Mouse (Mus musculus) layer of hippocampus, adult 11-12 months (tissue): Measurements from ENCODE around the gene Jsrp1.
A peak's percentile ranks its signal among the peaks of the same experiment; 100 is the strongest.
"Not testable (repeated sequence)": the region's sequence is repeated elsewhere in the genome, so short reads cannot be mapped to it uniquely, and the experiment has no call there.

Source experiments
- DNase-seq: peaks from one replicate; pipeline ENCODE4 v3.0.0; 2022; ENCODE audit warnings: low spot score

The Jsrp1 gene

DNA sequence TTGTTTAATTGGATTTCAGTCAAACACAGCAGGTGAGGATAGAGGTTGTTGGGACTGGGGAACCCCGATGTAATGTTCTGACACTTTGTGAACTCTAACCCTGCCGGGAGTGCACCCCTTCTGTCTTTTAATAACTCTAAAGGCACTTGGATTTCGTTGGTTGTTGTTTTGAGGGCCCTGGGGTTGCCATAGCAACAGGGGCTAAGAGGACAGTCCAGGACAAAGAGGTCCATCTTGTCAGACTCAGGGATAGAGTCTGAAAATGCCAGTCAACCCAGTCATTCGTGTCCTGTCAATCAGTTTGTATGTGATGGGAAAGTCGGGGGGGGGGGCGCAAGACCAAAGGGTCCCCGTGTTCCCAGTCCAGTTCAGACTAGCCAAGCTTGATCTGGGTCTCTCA lies 19.5 kb upstream of the Jsrp1 start:
- DNase-seq: no peak

DNA sequence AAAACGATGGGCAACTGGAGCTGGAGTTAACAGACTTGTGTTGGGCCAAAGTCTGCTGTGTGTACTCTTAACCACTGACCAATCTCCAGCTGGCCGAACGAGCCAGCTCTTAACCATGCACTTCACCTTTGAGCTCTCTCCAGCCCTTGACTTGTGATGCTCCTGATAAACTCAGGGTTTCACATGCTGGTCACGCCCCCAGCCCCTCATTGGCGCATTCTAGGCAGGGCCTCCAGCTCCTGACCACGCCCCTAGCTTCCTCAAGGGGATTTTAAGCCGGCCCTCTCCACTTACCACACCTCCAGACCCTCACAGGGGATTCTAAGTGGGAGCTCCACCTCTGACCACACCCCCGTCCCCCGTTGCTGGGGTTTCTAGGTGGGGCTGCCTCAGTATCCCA lies 17.8 kb upstream of the Jsrp1 start:
- DNase-seq: no peak

DNA sequence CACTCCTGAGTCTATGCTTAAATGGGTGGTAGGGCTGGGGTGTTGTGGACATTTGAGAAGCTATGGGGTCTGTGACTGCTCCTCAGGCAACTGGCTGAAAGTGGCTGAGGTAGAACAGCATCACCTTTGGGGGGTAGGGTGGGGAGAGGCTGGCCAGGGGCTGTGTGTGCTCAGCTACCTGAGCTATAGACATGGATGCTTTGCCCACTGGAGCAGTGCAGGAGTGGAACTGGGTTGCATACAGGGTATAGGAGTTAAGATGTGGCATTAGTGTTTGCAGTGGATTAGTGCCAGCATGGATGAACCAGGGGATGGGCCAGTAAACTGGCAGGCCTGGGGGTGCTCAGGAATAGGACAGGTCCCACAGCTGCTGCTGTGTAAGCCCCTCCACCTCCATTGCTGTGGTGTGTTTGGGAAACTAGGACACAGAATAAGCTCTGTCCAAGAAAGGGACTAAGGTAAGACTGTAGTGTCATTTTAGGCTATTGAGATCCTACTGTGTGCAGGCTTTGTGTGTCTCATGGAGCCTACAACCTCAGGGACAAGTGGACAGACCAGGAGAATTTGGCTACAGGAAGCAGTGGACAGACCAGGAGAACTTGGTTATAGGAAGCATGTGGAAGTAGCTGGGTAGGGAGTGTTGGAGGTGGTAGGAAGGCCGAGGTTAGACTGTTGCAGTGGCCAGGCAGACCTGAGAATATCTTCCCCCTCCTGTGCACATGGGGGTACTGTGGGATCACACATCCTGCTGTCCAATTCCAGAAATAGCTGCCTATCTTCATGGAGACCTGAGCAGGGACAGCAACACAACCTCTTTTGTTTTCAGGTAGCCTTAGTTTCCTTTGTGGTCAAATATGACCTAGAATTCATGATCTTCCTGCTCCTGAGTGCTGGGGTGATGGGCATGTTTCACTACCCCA lies 16.3 kb upstream of the Jsrp1 start:
- DNase-seq: no peak

DNA sequence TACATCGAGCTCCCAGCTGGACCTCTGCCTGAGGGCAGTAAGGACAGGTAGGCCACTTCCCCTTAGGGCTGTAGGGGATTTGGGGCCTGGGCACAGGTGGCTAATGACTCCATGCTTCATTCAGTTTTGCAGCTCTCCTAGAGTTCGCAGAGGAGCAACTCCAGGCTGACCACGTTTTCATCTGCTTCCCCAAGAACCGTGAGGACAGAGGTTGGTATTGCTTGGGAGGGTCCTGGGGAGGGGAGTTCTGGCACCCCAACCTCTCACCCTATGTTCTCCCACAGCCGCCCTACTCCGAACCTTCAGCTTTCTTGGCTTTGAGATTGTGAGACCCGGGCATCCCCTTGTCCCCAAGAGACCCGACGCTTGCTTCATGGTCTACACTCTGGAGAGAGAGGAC lies 15.3 kb upstream of the Jsrp1 start:
- not testable (repeated sequence) for DNase-seq

DNA sequence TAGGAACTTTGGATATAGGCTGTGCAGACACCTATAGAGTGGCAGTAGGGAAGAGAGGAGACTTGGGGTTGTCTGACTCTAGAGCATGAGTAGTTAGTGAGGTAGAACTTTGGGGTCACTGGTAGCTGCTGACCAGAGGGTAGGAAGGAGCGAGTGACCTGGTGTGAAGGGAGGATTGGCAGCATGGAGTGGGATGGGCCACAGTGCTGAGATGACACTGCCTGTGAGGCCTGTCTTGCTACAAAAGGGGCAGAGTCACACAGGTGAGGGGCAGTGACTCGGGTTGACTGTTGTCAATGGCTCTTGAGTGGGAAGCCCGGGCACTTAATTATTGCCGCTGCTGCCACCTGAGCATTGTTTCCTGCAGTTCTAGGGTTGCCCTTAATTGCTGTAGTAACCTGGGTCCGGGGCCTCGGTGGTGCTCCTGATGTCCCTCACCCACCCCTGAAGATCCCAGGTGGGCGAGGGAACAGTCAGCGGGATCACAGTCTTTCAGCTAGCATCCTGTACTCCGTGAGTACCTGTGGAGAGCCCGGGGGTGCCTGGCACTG lies 14.6 kb upstream of the Jsrp1 start:
- no peak for DNase-seq

DNA sequence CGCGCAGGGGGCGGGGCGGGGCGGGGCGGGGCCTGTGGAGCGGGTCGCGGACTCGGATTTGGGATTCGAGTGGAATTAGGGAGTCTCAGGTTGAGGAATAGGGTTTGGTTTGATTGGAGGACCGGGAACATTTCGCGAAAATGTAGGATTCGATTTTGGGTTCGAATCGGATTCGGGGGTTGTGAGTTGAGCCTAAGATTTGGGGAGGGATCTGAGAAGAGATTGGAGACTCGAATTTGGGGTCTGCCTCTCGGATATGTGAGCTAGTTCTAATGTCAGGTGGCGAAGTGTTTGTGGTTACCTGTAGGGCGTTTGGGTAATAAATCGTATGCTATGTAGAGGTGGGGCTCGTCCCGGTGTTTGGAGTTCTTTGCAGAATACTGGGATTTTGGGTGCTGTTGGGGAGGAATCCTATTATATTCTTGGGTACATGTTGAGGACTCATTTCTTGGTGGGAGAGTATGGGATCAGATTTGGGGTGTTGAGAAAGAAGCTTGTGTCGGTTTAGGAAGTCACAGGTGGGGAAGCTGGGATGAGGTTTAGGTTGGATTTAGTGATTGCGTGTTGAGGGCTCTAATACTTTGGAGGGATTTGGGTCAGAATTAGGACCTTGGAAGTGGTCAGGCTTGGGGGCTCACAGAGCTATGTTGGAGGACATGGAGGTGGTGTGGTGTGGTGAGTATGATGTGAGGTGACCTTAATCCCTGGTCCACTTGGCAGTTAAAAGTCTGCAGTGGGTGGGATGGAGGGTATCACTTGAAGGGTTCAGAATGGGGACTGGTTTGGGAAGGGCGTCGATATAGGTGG lies 14.0 kb upstream of the Jsrp1 start:
- no peak for DNase-seq

DNA sequence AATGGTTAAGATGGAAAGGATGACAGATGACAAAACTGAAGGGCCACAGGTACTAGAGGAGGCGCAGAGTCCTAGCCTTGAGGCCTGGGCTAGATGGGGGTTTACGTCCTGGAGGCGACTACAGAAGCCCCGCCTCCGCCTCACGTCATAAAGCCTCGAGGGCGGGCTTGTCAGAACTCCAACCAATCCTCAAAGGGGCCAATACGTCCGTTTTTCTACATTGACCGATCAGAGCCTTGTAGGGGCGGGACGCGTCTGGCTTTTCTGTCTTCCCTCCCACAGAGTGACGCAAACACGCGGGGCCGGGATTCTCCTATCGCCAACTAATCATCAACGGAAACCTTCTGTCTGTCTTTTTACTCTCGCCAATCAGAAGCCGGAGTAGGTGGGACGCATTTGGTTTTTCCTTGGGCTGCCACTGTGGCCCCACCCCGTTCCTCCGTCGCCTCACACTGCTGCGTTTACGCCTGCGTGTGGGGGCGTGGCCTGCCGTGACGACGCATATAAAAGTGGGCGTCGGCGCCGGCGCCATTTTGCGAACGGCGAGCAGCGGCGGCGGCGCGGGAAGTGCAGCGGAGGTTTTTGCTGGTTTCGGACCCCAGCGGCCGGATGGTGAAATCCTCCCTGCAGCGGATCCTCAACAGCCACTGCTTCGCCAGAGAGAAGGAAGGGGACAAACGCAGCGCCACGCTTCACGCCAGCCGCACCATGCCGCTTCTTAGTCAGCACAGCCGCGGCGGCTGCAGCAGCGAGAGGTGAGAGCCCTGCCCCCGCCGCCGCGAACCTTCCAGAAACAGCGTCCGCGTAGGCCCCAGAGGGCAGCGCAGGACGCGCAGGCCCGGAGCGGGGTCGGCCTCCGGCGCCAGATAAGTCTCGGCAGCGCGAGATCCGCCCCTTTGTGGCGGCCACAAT lies 13.1 kb upstream of the Jsrp1 start, which contains the start of gene Oaz1:
Oaz1 (plus strand) TSS at position 506 of the 912 bp plus-strand sequence.
- DNase-seq: peak; percentile 100

DNA sequence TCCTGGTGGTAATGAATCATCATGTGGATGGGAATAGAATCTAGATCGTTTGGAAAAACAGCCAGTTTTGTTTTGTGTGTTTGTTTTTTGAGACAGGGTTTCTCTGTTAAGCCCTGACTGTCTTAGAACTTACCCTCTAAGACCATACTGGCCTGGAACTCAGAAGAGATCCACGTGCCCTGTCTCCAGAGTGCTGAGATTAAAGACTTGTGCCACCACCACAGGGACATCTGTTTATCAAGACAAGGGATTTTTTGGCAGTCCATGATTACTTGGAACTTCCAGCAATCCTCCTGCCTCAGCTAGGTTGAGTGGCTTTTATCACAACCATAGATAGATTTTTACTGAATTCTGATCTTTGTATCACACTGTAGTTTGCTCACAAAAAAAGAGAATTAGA lies 11.5 kb upstream of the Jsrp1 start:
- DNase-seq: no peak

DNA sequence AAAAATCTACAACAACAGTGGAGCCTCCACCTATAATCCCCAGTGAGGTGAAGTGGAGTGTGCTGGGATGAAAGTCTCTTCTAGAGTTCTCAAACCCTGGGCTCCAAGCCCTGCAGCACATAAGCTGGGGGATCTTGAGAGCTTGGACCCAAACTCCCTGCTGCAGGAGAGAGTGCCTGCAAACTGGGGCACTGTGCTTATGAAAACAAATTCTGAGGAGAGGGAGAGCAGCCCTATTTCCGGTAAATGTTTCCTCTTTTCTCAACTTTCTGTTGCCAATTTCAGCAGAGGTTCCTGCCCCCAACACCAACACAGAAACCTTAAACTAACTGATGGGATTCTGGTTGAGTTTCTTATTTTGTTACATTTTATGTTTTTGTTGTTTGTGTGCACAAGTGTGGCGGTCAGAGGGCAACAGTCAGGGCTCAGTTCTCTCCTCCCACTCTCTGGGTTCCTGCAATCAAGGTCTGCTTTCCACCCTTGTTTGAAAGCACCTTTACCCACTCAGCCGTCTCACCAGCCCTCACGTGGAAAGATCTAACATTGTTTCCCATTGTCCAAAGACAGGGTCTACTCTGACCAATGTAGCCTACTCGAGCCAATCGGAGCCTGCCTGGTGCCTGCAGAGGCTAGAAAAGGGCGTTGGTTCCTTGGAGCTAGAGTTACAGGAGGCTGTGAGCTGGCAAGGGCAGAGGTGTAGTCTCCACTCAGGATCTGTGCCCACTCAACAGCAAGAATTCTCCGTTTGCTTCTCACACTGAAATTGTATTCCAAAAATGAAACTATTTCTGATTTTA lies 10.7 kb upstream of the Jsrp1 start:
- DNase-seq: no peak

DNA sequence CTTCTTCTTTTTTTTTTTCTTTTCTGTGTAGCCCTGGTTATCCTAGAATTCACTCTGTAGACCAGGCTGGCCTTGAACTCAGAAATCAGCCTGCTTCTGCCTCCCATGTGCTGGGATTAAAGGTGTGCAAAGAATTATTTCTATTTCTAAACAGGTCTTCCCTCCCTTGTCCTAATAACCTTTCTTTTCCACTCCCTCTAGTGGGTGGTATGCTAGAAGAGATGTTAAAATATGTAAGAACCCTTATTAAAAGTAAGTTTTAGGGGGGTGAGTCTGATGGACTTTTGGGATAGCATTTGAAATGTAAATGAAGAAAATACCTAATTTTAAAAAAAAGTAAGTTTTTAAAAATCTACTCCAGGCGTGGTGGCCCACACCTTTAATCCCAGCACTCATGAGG lies 10.0 kb upstream of the Jsrp1 start:
- no peak for DNase-seq

DNA sequence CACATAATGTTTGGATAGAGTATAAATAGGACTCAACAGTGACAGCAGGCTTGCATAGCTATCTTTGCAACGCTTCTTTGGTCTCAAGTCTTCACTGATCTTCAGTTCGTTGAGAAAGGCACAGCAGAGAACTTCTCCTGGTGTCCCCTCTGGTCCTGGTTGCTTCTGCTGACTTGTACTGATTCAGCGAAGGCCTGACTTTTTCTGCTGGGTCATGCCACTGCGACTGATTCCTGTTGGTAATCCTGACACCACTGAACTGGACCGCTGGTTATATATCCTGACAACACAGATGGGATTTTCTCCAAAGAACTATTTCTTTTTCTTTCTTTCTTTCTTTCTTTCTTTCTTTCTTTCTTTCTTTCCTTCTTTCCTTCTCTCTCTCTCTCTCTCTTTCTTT lies 9.2 kb upstream of the Jsrp1 start:
- DNase-seq: no peak

DNA sequence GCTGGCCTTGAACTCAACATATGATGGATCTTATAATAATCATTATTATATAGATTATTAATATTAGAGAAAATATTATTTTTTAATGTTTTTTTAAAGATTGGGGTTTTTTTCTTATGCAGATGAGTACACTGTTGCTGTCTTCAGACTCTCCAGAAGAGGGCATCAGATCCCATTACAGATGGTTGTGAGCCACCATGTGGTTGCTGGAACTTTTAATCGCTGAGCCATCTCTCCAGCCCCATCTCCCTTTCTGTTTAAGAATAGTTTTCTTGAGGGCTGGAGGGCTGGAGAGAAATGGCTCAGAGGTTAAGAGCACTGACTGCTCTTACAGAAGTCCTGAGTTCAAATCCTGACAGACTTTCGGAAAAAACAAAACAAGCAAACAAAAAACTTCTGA lies 8.7 kb upstream of the Jsrp1 start:
- no peak for DNase-seq

DNA sequence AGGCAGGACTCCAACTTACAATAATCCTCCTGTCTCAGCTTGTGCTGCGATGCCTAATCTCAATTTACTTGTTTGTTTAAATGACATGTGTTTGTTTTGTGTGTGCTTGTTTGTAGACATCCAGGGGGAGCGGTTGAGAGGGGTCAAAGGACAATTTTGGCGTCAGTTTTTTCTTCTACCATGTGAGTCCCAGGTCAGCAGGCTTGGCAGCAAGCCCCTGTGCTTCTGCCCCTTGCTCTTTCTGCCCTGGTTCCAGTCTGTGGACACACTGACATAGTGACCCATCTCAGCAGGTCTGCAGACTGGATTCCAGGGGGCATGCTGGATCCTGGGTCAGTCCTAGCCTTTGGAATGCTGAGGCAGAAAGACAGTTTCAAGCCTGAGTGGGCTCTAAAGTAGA lies 6.1 kb upstream of the Jsrp1 start:
- no peak for DNase-seq

DNA sequence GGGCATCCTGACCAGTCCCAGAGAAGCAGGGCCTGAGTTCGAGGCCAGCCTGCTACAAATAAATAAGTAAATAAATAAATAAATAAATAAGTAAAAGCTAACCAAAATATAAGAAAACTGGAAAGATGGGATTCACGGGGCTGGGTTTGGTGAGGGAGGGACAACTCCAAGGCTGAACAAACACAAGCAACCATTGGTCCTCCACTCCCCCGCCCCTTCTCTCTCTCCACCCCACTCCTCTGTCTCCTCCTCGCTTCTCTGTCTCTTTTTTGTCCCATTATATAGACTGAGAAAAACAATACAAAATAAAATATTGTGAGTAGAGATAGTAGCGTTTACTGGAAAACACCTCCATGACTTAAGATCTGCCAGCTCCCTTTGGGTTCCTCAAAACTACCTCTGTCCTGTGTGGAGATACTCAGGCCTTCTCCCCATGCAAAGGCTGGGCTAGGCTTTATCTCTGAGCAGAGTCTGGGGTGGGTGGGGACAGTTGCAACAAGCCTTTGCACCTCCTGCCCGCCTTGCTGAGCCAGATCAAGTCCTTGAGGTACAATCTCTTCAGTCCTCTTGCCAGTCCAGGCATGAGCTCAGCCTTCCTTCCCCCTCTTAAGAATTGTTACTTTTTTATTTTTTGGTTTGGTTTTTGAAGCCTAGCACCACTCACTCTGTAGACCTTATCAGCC lies 5.4 kb upstream of the Jsrp1 start:
- DNase-seq: no peak

DNA sequence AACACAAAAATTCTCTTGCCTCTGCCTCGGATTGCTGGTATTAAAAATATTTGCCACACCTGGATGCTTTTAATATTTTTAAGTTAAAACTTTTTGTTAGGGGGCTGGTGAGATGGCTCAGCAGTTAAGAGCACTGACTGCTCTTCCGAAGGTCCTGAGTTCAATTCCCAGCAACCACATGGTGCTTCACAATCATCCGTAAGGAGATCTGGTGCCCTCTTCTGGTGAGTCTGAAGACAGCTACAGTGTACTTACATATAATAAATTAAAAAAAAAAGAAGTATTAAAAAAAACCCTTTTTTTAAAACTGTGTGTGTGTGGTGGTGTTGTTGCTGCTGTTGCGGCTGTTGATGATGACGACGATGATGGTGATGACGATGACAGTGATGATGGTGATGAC lies 4.7 kb upstream of the Jsrp1 start:
- DNase-seq: not testable (repeated sequence)

DNA sequence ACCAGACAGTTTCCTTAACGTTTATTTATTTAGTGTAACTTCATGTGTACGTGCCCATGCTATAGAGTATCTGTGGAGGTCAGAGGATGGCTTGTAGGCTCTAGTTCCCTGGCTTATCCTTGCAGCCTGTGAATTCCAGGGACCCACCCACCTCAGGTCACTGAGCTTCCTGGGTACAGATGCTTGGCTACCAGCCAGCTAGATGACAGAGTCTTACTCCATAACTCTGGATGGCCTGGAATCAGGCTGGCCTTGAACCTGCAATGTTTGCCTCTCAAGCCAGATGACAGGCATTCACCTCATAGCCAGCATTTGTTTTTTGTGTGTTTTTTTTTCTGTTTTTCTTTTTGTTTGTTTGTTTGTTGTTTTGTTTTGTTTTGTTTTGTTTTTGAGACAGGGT lies 3.9 kb upstream of the Jsrp1 start:
- DNase-seq: no peak

DNA sequence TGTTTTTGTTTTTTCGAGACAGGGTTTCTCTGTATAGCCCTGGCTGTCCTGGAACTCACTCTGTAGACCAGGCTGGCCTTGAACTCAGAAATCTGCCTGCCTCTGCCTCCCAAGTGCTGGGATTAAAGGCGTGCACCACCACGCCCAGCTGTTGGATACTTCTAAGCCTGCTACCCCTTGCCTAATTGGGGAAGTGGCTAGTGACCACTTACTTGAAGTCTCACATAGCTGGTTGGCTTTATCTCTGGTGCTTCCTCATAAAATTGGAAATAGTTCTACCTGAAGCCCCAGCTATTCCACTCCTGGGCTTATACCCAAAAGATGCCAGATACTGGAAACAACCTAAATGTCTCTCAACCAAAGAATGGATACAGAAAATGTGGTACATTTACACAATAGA lies 3.0 kb upstream of the Jsrp1 start:
- not testable (repeated sequence) for DNase-seq

DNA sequence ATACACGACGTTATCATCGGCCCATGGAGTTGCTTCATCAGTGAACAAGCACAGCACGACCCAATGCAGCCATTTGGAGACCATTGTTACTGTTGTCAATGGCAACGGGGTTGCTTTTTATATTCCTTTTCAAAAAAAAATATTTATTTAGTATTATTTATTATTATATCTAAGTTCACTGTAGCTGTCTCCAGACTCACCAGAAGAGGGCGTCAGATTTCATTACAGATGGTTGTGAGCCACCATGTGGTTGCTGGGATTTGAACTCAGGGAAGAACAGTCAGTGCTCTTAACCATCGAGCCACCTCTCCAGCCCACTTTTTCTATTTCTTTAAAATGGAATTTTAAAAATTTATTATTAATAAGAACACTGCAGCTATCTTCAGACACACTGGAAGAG lies 1.5 kb upstream of the Jsrp1 start:
- no peak for DNase-seq

DNA sequence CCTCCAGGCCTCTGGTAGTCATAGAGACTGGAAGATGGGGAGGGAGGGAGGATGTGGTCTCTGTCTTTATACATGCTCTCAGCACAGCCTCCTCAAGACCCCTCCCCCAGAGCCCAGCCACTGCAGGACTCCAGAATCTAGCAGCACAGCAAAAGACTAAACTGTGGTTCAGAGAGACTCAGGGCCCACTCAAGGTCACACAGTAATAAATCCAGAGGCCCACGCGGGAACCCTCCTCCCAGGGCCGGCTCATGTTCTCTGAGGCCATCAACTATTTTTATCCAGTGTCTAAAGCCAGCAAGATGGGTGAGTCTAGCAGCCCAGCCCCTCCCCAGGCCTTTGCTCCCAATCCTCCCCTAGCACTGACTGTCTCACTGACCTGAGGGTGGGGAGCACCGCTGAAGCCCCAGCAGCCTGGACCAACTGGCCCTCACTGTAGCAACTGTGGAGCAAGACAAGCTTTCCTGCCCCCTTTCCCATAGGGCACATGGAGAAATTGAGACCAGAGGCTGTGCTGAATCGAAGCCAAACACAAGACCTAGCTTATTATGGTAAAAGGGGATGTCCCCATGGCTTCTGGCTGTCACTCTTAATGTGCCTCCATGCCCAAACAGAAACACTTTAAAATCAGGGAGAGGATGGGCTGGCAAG lies 782 bp downstream of the Jsrp1 start:
- no peak for DNase-seq

DNA sequence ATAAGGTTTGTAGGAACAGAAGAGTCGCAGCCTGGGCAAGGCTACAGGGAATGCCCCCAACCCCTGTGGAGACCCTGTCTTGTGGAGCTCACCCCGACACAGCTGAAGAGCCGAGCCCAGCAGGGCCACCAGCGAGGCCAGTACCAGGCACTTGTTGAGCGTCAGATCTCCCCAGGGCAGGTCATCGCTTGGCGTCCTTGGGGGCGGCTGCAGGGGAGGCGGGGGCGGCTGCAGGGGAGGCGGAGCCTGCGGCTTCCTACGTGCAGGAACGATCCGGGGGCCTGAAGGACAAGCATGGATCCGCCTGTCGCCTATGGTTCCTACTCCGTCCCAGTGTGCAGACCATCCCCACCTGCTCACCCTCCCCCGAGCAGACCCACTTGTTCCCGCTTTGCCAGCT lies 3.2 kb downstream of the Jsrp1 start:
- DNase-seq: no peak
